Mouse (Mus musculus): Measurements from ENCODE around the gene Traf3ip1. TPM values are rescaled to one million over a fixed set of nuclear protein-coding genes. Genes with fewer than 3 reads are reported as not detected.

Traf3ip1 gene
- 1.8 TPM for polyA plus RNA-seq (2015; fragmentation: Illumina TruSeq; extraction: RNeasy Lipid Tissue Mini Kit (QIAGEN cat#74804); ENCODE audit: insufficient read depth, low read depth, low replicate concordance)

DNA sequence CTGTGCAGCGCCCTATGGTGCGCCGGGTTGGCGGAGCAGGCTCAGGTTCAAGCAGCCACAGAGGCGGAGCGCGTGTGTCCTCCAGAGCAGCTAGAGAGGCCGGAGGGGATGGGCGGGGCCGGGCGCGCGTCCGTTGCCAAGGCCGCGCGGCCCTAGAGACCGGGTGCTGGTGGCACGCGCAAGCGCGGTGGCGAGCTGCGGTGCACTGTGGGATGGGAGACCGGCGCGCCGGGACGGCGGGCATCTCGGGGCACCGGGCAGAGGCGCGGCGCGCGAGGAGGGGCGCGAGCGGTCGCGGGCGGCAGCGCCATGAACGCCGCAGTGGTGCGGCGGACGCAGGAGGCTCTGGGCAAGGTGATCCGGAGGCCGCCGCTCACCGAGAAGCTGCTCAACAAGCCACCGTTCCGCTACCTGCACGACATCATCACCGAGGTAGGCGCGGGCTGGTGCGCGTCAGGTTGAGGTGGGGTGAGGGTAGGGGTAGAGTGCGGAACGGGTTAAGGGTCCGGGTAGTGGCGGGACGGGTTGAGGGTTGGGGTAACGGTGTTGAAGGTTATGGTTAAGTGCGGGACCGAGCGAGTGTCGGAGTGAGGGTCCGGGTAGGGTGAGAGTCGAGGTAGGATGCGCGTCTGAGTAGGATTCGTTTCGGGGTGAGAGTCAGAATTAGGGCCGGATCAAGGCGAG lies at the start of gene Traf3ip1:
Gene Traf3ip1, plus strand, starts transcription at position 191 of the 684 bp plus-strand sequence.

DNA sequence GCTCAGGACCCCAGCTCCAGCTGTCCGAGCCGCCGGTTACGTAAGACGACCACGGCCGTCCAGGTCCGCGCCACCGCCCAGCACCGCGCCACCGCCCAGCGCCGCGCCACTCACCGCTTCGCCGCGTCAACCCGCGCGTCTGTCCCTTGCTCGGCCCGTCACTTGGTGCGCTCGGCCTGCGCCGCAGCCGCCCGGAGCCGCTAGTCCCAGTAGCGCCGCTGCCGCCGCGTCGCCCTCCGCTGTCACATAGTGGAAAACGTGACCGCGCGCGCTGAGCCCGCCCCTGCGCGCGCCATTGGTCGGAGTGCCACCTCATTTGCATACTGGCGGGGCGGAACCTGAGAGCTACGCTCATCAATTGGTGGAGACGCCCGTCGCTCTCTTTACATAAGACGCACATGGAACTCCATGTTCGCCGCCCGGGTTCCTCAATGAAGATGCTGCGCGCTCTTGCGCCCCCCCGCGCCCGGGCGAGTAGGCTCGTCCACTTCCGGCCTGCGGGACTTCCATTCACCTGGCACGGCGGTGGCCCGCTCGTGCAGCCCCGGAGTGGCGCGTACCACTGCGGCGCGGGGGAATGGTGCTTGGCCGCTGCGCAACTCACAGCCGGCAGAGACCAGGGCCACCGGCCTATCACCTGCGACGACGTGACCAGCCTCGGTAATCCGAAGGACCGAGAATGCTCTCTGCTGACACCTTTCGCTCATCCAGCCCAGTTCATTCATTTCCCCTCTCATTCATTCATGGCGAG lies 35.2 kb upstream of the Traf3ip1 start, which contains the start of gene Per2:
Gene Per2, minus strand, starts transcription at position 266 of the 751 bp plus-strand sequence.

GRCm38 (mm10) chr1:91540271-91540826 lies 45.9 kb downstream of the Traf3ip1 start, which contains the start of gene Asb1:
Gene Asb1 (plus strand): TSS chr1:91540544.

Other genes with a start within 250 kb of the Traf3ip1 start
- 28.6 TPM for gene Ube2f, start 244.3 kb upstream of the Traf3ip1 start, polyA plus RNA-seq (2015; fragmentation: Illumina TruSeq; extraction: RNeasy Lipid Tissue Mini Kit (QIAGEN cat#74804); ENCODE audit: insufficient read depth, low read depth, low replicate concordance)
- gene Scly, start 196.3 kb upstream of the Traf3ip1 start, polyA plus RNA-seq (2015; fragmentation: Illumina TruSeq; extraction: RNeasy Lipid Tissue Mini Kit (QIAGEN cat#74804); ENCODE audit: insufficient read depth, low read depth, low replicate concordance) = 13.3 TPM
- gene Espnl, start 172.6 kb upstream of the Traf3ip1 start, polyA plus RNA-seq (2015; fragmentation: Illumina TruSeq; extraction: RNeasy Lipid Tissue Mini Kit (QIAGEN cat#74804); ENCODE audit: insufficient read depth, low read depth, low replicate concordance) = 0.52 TPM
- gene Klhl30, start 143.6 kb upstream of the Traf3ip1 start, polyA plus RNA-seq (2015; fragmentation: Illumina TruSeq; extraction: RNeasy Lipid Tissue Mini Kit (QIAGEN cat#74804); ENCODE audit: insufficient read depth, low read depth, low replicate concordance) = 0.78 TPM
- not detected for gene Erfe, start 128.2 kb upstream of the Traf3ip1 start, polyA plus RNA-seq (2015; fragmentation: Illumina TruSeq; extraction: RNeasy Lipid Tissue Mini Kit (QIAGEN cat#74804); ENCODE audit: insufficient read depth, low read depth, low replicate concordance)
- gene Ilkap, start 95.8 kb upstream of the Traf3ip1 start, polyA plus RNA-seq (2015; fragmentation: Illumina TruSeq; extraction: RNeasy Lipid Tissue Mini Kit (QIAGEN cat#74804); ENCODE audit: insufficient read depth, low read depth, low replicate concordance) = 36.3 TPM
- 8.0 TPM for gene Hes6, start 80.6 kb upstream of the Traf3ip1 start, polyA plus RNA-seq (2015; fragmentation: Illumina TruSeq; extraction: RNeasy Lipid Tissue Mini Kit (QIAGEN cat#74804); ENCODE audit: insufficient read depth, low read depth, low replicate concordance)
- gene Per2, start 35.3 kb upstream of the Traf3ip1 start, polyA plus RNA-seq (2015; fragmentation: Illumina TruSeq; extraction: RNeasy Lipid Tissue Mini Kit (QIAGEN cat#74804); ENCODE audit: insufficient read depth, low read depth, low replicate concordance) = 4.2 TPM
- 2.1 TPM for gene Asb1, start 45.9 kb downstream of the Traf3ip1 start, polyA plus RNA-seq (2015; fragmentation: Illumina TruSeq; extraction: RNeasy Lipid Tissue Mini Kit (QIAGEN cat#74804); ENCODE audit: insufficient read depth, low read depth, low replicate concordance)

Measured in pancreas, adult 10 weeks (tissue).